Mouse (Mus musculus) embryo, embryonic 10 days (tissue): ENCODE measurements at regions not wholly inside any gene's neighbourhood (a gene's known extent, or its start where the extent isn't known, plus 50 kb on each side); places are given as distances from the start of the nearest gene placed in this dataset.

ENCODE experiments used
- DNase-seq: peaks from one replicate; pipeline ENCODE4 v3.0.0-alpha.2; 2015; ENCODE audit warnings: low spot score

DNA sequence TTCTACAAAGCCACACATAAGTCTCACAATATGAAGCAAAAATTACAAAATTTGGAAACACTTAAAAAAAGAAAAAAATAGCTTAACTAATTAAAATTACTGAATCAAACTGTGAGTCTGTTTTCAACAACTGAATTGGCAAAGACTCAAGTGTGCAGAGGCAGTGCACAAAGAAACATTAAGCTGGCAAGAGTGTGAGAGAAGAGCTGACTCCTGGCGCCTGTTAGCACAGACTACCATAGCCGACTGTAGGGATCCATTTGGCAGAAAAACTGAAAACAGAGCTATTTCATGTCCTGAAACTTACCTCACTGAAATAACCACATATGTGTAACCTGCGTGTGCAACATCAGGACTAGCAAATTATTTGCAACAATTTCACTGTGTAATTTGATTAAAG lies 746.4 kb upstream of the Cypt12 start:
- DNase-seq = no peak

DNA sequence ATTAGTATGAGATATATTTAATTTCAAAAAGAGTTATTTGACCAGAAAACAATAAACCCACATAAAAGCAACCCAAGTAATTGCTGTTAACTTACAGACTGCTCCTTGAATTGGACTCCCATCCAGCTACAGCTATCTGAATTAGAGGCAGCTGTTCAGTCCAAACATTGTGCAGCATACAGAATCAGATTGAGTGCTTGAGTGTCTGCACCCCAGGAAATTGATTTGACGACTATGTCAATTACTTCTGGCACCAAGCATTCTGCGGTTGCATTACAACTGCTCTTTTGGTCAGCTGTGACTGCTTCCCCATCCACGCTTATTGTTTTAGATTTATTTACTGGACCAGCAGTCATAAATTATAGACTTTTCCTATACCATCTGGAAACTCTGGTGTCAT lies 734.2 kb upstream of the Cypt12 start:
- DNase-seq = no peak

DNA sequence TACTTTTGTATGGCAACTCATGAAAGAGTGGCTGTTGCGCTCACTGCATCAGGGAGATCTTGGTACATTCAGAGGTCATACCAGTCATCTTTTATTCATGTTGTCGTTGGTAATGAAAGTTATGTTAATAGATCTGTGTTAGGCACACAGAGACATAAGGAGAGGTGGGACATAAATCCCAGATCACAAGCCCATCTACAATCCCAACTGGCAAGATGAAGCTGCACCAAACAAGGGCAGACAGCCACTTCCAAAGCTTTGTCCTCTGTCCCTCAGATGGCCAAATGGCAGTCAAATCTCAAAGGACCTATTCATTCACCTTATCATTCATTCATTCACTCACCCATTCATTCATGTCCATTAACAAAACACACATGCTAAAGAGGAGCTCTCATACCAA lies 731.4 kb upstream of the Cypt12 start:
- peak; percentile 21 for DNase-seq

DNA sequence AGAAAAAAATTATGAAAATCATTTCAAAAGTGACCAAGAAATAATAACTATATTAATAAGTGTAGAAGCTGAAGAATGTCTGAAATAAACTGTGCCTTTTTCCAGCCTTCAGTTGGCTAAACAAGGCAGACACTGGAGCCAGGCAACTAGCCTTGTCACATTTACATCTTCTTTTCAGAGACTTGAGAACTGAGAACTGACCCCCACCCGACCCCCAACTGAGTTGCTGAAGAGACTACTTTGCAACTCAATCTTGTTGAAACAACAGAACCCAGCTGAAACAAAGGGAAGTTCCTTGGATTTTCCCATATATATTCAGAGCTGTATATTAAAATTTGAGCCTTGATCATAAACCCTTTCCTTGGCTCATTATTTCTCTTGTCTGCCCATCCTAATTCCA lies 709.8 kb upstream of the Cypt12 start:
- DNase-seq = no peak

DNA sequence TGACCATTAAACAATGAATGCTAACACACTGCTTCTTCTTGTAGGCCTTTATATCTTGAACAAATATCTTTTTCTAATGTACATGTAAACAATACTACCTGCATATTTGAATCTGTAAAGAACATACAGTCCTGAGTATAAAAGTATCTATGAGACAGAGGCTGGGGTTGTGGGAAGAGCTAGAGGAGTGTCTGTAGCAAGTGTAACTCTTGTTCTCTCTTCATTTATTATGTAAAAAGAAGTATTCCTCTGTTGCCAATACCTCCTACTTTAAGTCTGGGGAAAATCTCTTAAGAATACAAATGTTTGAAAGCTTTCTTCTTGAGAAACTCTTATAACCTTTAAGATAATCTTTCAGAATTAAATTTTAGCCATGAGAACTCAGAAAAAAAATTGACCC lies 689.8 kb upstream of the Cypt12 start:
- no peak for DNase-seq

DNA sequence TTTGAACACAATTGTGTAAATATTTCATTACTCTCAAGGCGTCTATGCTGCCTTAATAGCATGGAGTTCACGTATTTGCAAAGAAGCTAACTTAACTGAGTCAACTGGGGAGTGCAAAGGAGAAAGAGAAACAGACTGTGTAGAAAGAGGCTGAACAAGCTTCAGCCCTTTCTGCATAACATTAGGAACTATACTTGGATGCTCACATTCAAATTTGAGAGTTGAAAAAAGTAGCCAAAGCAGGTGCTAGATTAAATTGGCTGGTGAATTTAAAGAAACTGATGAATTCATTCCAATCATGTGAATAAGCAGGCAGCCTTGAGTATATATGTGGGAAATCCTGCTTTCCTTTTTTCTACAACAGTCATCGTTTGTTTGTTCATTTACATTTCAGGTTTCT lies 689.1 kb upstream of the Cypt12 start:
- DNase-seq = no peak

DNA sequence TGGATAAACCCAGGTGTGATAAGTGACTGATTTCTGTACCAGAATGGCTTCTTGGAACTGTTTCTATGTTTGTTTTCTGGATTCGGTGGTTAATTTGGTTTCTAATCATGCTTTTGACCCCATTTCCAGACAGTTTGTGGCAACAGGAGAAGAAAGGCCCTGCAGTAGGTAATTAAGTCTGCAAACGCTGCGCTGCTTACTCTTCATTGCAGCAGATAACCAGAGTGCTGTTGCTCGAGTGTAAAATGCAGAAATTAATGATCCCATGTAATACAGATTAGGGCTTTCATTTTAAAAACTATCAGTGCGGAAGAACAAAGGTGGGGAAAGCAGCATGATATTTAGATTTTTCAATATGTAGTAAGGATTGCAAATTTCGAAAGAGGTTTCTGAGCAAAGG lies 667.0 kb upstream of the Cypt12 start:
- no peak for DNase-seq

DNA sequence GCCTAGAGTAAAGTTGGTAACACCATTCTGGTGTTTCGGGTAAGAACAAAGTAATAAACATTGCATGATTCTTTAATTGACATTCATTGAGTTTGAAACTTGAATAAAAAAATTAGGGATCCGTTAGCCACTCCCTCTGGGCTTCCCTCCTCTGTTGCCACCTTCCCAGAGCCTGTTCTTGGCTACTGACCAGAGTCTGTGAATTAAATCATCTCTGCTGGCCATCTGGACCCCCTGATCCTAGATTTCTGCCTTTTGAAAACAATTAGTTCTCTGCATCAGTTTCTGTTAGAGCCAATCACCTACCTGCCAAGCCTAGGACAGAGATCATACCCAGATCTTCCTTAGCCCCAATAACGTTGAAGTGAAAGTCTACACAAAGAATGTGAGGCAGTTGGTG lies 665.3 kb upstream of the Cypt12 start:
- no peak for DNase-seq

DNA sequence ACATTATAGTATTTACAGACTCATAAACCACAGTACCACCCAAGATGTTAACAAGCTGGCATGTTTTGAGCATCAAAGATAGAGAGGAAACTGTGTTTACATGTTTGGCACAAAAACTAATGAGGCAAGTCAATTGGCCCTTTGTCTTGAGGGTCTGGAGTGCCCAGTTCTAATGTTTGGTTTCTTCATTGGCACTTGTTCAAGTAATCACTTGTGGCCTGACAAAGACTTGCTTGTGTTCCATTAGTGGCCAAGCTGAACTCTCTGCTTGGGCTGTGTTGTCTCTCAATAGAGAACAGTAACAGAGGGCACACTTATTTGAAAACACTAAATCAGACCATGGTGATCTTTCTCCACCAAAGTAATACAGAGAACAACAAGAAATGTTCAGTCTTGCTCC lies 630.7 kb upstream of the Cypt12 start:
- no peak for DNase-seq

DNA sequence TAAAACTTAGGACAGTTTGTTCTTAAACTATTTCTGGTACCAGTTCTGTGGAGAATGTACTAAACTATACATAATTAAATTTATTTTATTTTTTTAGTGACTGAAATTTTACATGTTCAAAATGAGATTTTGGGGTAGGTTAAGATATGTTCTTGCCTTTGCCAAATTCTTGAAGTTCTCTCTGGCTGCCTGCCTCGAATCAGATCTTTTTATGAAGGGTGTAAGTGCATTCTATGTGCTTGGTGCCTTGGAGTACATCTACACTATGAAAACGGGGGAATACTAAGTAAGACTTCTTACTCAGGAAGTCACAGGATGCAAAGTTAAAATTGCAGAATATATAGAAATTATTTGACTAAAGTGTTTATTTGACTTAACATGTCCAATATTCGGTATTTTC lies 629.8 kb upstream of the Cypt12 start:
- no peak for DNase-seq

DNA sequence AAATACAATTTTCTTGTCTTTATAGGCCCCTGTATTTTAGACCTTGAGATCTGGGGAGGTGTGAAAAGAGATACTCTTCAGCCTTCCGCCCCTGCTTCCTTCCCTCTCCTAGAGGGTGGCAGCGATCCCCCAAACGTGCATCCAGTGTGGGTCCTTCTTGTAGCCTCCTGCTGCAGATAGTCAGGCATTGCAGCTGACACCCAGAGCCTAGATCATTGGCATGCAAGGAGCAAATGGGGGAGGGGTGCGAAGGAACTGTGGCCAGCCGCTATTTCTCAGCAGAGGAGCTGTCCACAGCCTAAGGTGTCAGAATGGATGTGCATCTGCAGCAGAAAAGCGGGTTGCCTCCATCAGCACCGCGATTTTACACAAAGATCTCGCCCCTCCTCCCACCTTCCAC lies 629.0 kb upstream of the Cypt12 start:
- DNase-seq = peak; percentile 83

DNA sequence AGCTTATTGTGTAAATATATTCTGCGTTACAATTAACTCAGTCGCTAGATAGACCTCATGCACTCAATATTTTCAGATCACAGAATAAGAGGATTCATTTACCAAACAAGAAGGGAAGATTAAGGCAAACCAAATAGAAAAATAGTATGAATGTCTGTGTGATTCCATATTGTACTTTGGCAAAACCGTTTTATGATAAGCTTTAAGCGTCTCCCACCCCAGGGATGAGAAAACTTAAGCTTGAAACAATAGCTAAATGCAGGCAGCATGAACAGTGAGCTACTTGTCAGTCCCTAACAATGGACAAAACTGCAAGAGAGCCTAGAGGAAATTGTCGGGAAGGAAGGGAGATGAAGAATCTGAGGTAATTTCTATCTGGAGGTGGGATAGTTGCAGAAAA lies 628.3 kb upstream of the Cypt12 start:
- no peak for DNase-seq

DNA sequence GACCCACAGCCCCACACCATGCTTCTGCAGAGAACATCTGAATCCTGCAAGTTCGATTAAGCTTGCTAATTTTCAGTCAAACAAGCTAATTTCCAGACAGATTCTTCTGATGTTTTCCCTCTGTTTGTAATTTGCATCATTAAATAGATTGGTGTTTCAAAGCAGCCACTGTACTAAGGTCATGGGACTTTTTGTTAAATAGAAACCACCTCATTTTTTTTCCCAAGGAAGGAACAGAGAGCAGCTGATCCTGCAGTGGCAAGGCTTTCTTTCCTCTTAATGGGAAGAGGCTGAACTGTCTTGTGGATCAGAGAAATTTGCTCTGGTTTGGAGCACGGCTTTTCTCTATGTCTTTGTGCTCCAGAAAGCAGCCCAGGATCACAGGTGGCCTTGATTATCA lies 625.9 kb upstream of the Cypt12 start:
- no peak for DNase-seq

DNA sequence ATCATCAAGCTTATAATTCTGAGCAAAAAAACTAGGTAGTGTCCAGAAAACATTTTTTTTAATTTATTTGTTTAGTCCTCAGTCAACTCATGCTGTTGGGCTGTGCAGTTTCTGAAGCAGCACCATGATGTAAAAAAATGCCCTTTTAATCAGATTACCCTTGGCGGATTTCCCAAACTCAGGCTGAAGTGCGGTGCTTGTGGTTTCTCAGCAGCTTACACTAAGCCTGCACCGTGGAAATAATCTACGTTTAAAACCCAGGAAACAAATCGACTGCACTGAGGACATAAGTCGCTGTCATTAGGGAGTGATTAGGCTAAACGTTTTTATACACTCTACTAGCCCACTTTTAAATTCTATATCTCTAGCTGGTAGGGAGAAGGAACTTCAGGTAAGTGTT lies 623.4 kb upstream of the Cypt12 start:
- DNase-seq = no peak

DNA sequence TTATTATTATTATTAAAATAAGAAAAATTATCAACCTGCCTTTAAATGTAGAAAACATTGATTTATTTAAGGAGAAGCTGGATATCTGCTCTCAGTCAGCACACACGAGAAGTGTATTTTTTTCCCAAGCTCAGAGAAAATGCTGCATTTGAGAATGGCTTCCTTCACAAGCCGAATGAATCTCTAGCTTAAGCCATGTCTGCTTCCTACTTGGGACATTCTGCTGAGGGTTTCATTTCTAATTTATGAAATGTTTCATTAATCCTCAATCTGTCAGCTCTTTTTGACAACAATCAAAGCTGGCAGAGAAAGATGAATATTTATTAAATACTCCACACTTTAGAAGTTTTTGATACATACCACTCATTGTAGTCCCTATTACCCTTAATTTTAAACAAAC lies 622.4 kb upstream of the Cypt12 start:
- DNase-seq = no peak

DNA sequence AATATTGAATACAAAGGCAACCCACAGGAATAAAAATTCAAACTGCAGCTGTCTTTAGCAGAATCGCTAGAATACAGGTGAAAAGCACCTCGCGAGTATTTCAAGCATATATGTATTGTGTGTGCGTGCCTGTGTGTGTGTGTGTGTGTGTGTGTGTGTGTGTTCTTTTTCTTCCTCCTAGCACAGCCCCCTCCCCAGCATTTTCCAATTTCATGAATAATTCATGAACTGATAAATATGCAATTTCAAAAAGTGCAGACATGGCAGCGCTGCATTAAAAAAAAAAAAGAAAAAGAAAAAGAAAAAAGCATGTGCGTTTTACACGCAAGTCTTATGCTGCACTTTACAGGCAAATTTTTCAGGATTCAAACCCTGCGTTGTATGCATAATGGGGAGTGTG lies 621.9 kb upstream of the Cypt12 start:
- DNase-seq = no peak

DNA sequence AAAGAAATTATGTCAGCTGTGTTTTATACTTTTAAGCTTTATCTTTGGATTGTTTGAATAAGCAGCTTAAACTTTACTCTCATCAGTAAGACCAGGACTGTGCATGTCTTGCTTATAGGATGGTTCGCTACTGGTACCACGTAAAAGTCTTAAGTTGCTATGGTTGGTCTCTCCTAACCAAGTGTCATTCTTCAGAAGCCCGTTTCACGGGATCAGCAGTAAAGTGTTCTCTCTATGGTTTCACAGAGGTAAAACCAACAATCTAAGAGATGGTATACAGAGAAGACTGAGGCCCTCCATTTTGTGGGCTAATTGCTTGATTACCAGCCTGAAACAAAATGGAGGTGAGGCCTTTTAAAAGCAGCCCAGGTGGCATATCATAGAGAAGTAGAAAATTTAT lies 621.4 kb upstream of the Cypt12 start:
- DNase-seq = no peak

DNA sequence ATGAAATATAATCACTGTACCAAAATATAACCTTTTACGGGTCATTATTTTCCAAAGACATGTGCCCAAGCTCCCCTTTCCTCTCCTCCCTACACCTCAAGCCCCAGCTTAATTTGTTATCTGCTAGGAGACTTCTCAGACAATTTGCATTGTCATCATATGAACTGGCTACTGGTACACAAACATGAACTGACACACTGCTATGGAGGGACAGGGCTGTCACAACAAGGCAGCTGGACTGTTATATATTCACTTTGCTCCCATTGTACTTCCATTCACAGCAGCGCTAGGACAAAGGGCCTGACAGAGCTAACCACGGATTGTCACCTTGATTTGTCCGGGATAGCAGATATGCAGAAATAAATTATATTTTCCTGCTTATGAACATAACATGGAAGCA lies 620.5 kb upstream of the Cypt12 start:
- DNase-seq = no peak

DNA sequence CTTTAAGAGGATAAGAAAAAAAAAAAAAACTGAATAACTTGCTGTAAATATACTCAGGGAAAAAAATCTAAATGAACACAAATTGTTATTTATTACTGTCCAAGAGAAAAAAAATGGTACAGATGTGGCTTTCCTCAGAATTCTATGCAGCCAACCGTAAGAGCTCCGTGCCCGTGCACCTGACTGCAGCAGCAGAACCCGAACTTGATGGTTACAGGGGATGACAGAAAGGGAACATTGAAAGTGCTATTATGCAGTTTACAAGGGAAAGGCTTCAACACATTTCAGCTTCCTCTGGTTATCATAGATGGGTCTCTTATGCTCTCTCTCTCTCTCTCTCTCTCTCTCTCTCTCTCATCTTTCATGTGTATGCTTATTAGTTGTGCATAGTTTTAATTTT lies 618.8 kb upstream of the Cypt12 start:
- DNase-seq = no peak

DNA sequence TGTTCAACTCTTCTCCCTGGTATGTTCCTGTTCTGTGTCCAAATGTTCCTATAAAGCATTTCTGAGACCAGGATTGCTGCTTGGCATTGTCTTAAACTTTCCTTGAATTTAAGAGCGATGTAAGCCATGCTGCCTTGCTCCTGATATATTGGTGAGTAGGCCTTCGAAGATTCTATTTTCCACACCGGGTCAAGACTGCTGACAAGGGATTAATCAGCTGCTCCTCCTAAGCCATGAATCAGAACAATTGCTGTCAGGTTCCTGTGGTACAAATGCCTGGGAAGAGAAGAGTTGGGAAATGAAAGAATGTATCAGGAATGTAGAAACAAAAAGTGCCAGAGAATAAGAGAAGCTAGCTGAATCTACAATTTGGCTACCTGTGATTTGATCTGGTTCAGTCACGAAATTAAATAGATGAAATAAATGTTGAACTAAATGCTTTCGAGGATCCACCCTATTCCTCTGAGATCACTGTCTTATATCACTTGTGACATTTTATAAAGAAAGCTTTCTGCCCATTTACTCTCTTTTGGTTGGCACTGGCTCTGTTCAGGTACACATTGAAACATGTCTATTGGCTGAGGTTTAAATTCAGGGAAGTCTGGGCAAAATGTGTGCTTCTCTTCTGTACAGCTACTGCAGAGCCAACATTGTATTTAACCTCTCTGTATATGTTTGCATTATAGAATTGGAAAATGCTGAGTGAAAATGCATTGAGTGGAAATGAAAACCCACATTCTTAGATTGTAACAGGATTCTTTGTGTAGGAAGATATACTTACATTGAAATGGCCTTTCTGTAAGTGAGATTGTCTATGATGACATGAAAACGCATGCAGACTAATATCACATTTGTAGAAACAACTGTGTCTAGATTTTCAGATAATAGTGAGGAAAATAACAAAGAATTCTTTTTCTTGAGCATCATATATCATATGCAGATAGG lies 617.5 kb upstream of the Cypt12 start:
- DNase-seq = no peak

DNA sequence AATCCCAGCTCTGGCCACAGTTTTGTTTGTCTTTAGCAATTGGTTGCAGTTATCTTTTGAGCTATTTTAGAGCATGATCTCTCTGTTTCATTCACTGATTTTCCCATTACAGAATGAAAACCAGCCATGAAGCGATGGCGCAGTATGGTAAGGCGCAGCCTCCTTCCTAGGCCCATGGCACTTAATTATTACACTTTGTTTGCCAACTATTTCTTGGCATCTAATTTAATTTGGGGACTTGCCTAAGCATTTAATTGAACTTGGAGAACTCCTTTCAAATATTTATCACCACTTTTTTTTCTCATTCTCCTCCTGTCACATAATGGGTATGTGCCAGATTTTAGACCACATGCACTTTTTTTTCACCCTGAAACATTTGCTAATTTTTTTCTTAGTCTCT lies 588.0 kb upstream of the Cypt12 start:
- DNase-seq = no peak
